Mouse (Mus musculus) megakaryocyte, embryonic 14.5 days (primary cell): ENCODE measurements around the gene Guca1a. TPM values are rescaled to one million over a fixed set of nuclear protein-coding genes. Genes with fewer than 3 reads are reported as not detected.
"Not testable (repeated sequence)": the region's sequence is repeated elsewhere in the genome, so short reads cannot be mapped to it uniquely, and the experiment has no call there.

Experiments used
- H3K27me3 ChIP-seq: replicated peaks from 2 replicates; pipeline ENCODE3; 2012; ENCODE audit warnings: inconsistent platforms
- H3K36me3 ChIP-seq: replicated peaks from 2 replicates; pipeline ENCODE3; 2012; ENCODE audit warnings: low read length, inconsistent platforms, mixed read lengths
- H3K4me1 ChIP-seq: 2 replicates; pipeline ENCODE4 v1.6.1; 2012; ENCODE audit warnings: inconsistent platforms
- H3K4me3 ChIP-seq: replicated peaks from 2 replicates; pipeline ENCODE3; 2012; ENCODE audit warnings: moderate library complexity, mild to moderate bottlenecking, inconsistent platforms
- H3K9me3 ChIP-seq: 2 replicates; pipeline ENCODE4 v1.6.1; 2012; ENCODE audit warnings: inconsistent platforms
- FLI1 ChIP-seq: IDR thresholded peaks from 2 replicates; pipeline ENCODE4 v1.6.1; 2012; ENCODE audit warnings: low read length, inconsistent platforms, mixed read lengths
- GATA1 ChIP-seq: IDR thresholded peaks from 3 replicates; pipeline ENCODE4 v1.6.1; 2012; ENCODE audit warnings: mixed read lengths, low read length, inconsistent platforms, borderline replicate concordance
- polyA plus RNA-seq: library from polyadenylated mRNA; stranded (reverse); fragments of >175 nt; gene quantifications from 2 replicates; pipeline ENCODE4 v1.2.3, GENCODE M21; 2012; ENCODE audit warnings: low replicate concordance; ENCODE audit not compliant: insufficient read depth

The Guca1a gene
- polyA plus RNA-seq, 1 experiment: 4.2 TPM

DNA sequence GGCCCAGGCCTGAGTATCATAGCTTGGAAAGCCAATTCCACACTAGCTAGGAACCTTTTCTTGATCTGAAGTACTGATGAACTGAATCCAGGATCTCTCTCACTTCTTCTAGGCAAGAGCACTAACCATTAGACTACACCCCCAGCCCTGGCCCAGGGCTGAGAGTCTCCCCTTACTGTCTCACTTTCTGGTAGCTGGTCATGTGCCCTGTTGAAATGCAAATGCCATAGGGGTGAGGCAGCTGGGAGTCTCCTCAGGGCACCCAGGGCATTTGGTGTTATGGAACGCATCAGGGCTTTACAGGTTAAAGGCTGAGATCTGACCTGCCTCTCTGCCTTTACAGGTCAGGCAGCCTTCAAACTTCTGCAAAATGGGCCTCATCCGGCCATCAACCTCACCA is 19.8 kb upstream of the Guca1a start:
- peaks cover 10% of the 10 kb centered on the region for H3K4me1 ChIP-seq
- peaks cover 61% of the 10 kb centered on the region for H3K27me3 ChIP-seq
- no peak overlapping the region for H3K4me3 ChIP-seq
- peaks cover 15% of the 10 kb centered on the region for H3K9me3 ChIP-seq
- TF ChIP-seq FLI1 (no peak), GATA1 (no peak)
- no peaks in the 10 kb centered on the region for H3K36me3 ChIP-seq

- H3K4me3 ChIP-seq: peak overlapping the region; percentile 62
- not testable (repeated sequence) for H3K4me1 ChIP-seq, H3K36me3 ChIP-seq
- peaks cover 74% of the 10 kb centered on the region for H3K27me3 ChIP-seq
- H3K9me3 ChIP-seq: peaks cover 11% of the 10 kb centered on the region
Measured at GRCm38 (mm10) chr17:47409897-47410861, 9.8 kb upstream of the Guca1a start.

DNA sequence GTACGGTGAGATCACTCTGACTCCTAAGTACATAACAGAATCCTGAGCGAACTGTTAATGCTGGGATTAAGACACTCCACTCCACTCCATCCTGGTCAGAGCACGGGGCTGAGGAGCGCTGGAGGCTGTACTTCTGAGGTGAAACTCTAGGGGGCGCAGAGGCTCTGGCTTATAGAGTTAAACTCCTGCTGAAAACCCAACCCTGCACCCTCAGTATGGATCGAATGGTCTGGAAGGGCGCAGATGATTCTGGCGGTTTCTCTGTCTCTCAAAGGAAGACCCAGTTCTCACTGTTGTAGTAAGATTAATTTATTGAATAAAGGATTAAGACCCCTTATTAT is 8.1 kb upstream of the Guca1a start:
- TF ChIP-seq FLI1: no peak
- TF ChIP-seq GATA1: no peak
- Histone ChIP-seq H3K9me3 (peaks cover 11% of the 10 kb centered on the region), H3K4me1 (peaks cover 9% of the 10 kb centered on the region), H3K27me3 (peaks cover 71% of the 10 kb centered on the region), H3K36me3 (no peaks in the 10 kb centered on the region), H3K4me3 (no peak overlapping the region)

- Histone ChIP-seq H3K4me3 (no peak overlapping the region), H3K27me3 (peaks cover 71% of the 10 kb centered on the region), H3K36me3 (no peaks in the 10 kb centered on the region), H3K4me1 (peaks cover 9% of the 10 kb centered on the region), H3K9me3 (peaks cover 14% of the 10 kb centered on the region)
- TF ChIP-seq GATA1 (no peak), FLI1 (no peak)
Measured at GRCm38 (mm10) chr17:47407717-47408557, 7.6 kb upstream of the Guca1a start.

DNA sequence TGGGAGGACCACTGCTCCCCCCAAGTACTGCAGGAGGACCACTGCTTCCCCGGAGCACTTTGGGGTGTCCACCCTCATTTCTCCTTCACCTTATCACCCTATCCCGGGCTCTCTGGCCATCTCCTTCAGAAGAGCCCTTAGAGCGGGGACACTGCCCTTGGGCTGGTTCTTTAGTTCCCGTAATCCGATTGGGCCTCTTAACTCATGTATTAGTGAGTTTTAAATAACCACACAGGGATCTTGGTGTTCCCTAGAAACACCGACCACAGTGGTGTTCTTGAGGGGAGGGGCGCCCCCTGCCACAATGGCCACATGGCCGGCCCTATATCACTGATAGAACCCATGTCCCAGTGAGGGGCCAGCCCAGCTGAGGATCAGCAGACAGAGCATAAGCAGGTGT is 1.3 kb downstream of the Guca1a start:
- H3K36me3 ChIP-seq: no peaks in the 10 kb centered on the region
- no peak for TF ChIP-seq GATA1
- no peak for TF ChIP-seq FLI1
- peaks cover 55% of the 10 kb centered on the region for H3K27me3 ChIP-seq
- no peak overlapping the region for H3K4me3 ChIP-seq
- H3K9me3 ChIP-seq: peaks cover 9% of the 10 kb centered on the region; the same call in 1 of the 2 replicates
- H3K4me1 ChIP-seq: peaks cover 21% of the 10 kb centered on the region

- Histone ChIP-seq H3K36me3 (no peaks in the 10 kb centered on the region), H3K4me1 (peaks cover 22% of the 10 kb centered on the region), H3K27me3 (peaks cover 59% of the 10 kb centered on the region), H3K4me3 (peak overlapping the region; percentile 95), H3K9me3 (peaks cover 15% of the 10 kb centered on the region)
- no peak for TF ChIP-seq FLI1
- no peak for TF ChIP-seq GATA1
Measured at GRCm38 (mm10) chr17:47395376-47395913, 4.9 kb downstream of the Guca1a start.

- peak overlapping the region; percentile 95 for H3K4me3 ChIP-seq
Measured at GRCm38 (mm10) chr17:47394223-47394869, 6.0 kb downstream of the Guca1a start.

DNA sequence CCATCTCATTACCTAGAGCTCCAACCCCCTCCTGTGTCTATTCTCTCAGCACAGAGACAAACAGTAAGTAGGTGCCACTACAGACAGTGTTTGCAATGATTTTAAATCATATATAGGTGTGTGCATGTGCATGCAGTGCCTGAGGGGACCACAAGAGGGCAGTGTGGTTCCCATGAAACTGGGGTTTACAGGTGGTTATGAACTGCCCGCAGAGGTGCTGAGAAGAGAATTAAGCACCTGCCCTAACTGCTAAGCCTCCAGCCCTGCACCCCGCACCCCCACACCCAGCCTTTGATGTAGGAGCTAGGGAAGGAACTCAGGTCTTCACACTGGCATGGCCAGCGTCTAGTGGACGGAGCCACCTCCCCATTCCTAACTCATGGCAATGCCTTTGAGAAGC is 13.7 kb downstream of the Guca1a start:
- TF ChIP-seq FLI1 (no peak), GATA1 (no peak)
- Histone ChIP-seq H3K36me3 (peaks cover 6% of the 10 kb centered on the region), H3K4me3 (no peak overlapping the region), H3K9me3 (peaks cover 5% of the 10 kb centered on the region; the same call in 1 of the 2 replicates), H3K27me3 (peaks cover 21% of the 10 kb centered on the region), H3K4me1 (no peaks in the 10 kb centered on the region)

More at GRCm38 (mm10) chr17:47394223-47394869, 6.0 kb downstream of the Guca1a start:
- Histone ChIP-seq H3K4me1 (peaks cover 22% of the 10 kb centered on the region), H3K36me3 (no peaks in the 10 kb centered on the region), H3K9me3 (peaks cover 15% of the 10 kb centered on the region), H3K27me3 (peaks cover 55% of the 10 kb centered on the region)
- TF ChIP-seq FLI1 (no peak), GATA1 (no peak)

DNA sequence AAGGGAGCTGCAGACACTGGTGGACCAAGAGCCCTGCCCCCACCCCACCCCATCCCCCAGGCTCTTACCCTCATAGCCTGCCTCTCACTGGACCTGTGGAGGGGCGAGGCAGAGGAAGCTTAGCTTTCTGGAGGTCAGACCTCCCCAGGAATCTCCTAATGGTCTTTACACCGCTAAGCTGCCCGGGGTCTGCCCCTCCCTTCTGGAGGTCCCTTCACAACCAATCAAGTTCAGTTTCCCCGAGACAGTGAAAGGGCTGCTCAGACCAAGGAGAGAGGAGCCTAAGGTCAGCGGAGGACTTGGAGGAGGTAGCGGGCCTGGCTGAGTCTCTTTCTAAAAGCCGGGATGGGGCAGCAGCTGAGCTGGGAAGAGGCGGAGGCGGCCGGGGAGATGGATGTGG is 15.2 kb downstream of the Guca1a start, which contains the start of gene Guca1b:
TSS of gene Guca1b (plus strand) at position 249 of the 400 bp plus-strand sequence.
- TF ChIP-seq FLI1: no peak
- TF ChIP-seq GATA1: no peak
- peaks cover 15% of the 10 kb centered on the region for H3K27me3 ChIP-seq
- H3K4me3 ChIP-seq: no peak within 1 kb of the TSS
- H3K9me3 ChIP-seq: peaks cover 5% of the 10 kb centered on the region; the same call in 1 of the 2 replicates
- H3K36me3 ChIP-seq: peaks cover 21% of the 10 kb centered on the region
- no peaks in the 10 kb centered on the region for H3K4me1 ChIP-seq
